Mouse (Mus musculus): ENCODE results near the gene Olfr802. TPM values are rescaled to one million over a fixed set of nuclear protein-coding genes. Genes with fewer than 3 reads are reported as not detected.

The Olfr802 gene
- polyA plus RNA-seq (2012; rRNA removed) (not detected in 2 replicates), polyA plus RNA-seq (2014; fragmentation: Nextera tagmentation; extraction: Ambion mirVana) (not detected in 2 replicates)

- H3K9ac ChIP-seq (replicated peaks): no peak within 1 kb of the TSS
- no peak for DNase-seq (ENCODE audit: low read depth in 3 of 3, low spot score in 3 of 3)
- no peak for ATAC-seq (ENCODE audit: insufficient read depth)
- H3K27me3 ChIP-seq (ENCODE audit: control insufficient read depth, insufficient read depth, low read length): no peaks in the 10 kb centered on the region
- no peaks in the 10 kb centered on the region for H3K36me3 ChIP-seq (replicated peaks; ENCODE audit: control insufficient read depth, insufficient read depth, low read depth)
- no peaks in the 10 kb centered on the region for H3K9me3 ChIP-seq (ENCODE audit: control insufficient read depth, low read length)
- H3K4me1 ChIP-seq (replicated peaks; ENCODE audit: control insufficient read depth in 2 of 2, insufficient read depth in 2 of 2, low read length in 1 of 2): no peaks in the 10 kb centered on the region
- no peak within 1 kb of the TSS for H3K4me3 ChIP-seq (ENCODE audit: insufficient read depth in 1 of 2, low read depth in 2 of 2, low read length in 2 of 2)
- H3K4me2 ChIP-seq (ENCODE audit: low read depth): no peak within 1 kb of the TSS
- WGBS (ENCODE audit: insufficient replicate concordance): 47% methylated on average over 1 of the region's 1 CpGs
- no peak within 1 kb of the TSS for H3K27ac ChIP-seq
- TF ChIP-seq CTCF (IDR thresholded peaks at IDR 0.05; ENCODE audit: low read depth): no peak
- TF ChIP-seq EP300 (IDR thresholded peaks at IDR 0.05; ENCODE audit: low read depth): no peak
Observed at GRCm38 (mm10) chr10:129688069-129688468, at the start of gene Olfr802. TSS of gene Olfr802 (minus strand) at chr10:129688169.

GRCm38 (mm10) chr10:129729275-129729674 lies 41.3 kb upstream of the Olfr802 start, which contains the start of gene Olfr805:
TSS of gene Olfr805 (minus strand) at chr10:129729375.
- no peak within 1 kb of the TSS for H3K4me3 ChIP-seq (ENCODE audit: insufficient read depth in 1 of 2, low read depth in 2 of 2, low read length in 2 of 2)

GRCm38 (mm10) chr10:129702910-129703309 lies 14.9 kb upstream of the Olfr802 start, which contains the start of gene Olfr804:
TSS of gene Olfr804 (plus strand) at chr10:129703210.
- Histone ChIP-seq H3K27ac (no peak within 1 kb of the TSS), H3K36me3 (replicated peaks; ENCODE audit: control insufficient read depth, insufficient read depth, low read depth) (no peaks in the 10 kb centered on the region), H3K4me2 (ENCODE audit: low read depth) (no peak within 1 kb of the TSS), H3K9me3 (ENCODE audit: control insufficient read depth, low read length) (no peaks in the 10 kb centered on the region), H3K4me1 (replicated peaks; ENCODE audit: control insufficient read depth in 2 of 2, insufficient read depth in 2 of 2, low read length in 1 of 2) (no peaks in the 10 kb centered on the region), H3K27me3 (ENCODE audit: control insufficient read depth, insufficient read depth, low read length) (no peaks in the 10 kb centered on the region), H3K4me3 (ENCODE audit: insufficient read depth in 1 of 2, low read depth in 2 of 2, low read length in 2 of 2) (no peak within 1 kb of the TSS), H3K9ac (replicated peaks) (no peak within 1 kb of the TSS)
- no peak for DNase-seq (ENCODE audit: low read depth in 3 of 3, low spot score in 3 of 3)
- ATAC-seq (ENCODE audit: insufficient read depth): no peak
- TF ChIP-seq CTCF (IDR thresholded peaks at IDR 0.05; ENCODE audit: low read depth): no peak

More at GRCm38 (mm10) chr10:129729275-129729674, 41.3 kb upstream of the Olfr802 start, which contains the start of gene Olfr805:
- no peak within 1 kb of the TSS for H3K27ac ChIP-seq
- WGBS (ENCODE audit: insufficient replicate concordance): 82% methylated on average over 2 of the region's 2 CpGs
- no peak for ATAC-seq (ENCODE audit: insufficient read depth)
- H3K4me1 ChIP-seq (replicated peaks; ENCODE audit: control insufficient read depth in 2 of 2, insufficient read depth in 2 of 2, low read length in 1 of 2): no peaks in the 10 kb centered on the region
- H3K36me3 ChIP-seq (replicated peaks; ENCODE audit: control insufficient read depth, insufficient read depth, low read depth): no peaks in the 10 kb centered on the region
- no peak within 1 kb of the TSS for H3K9ac ChIP-seq (replicated peaks)
- H3K4me2 ChIP-seq (ENCODE audit: low read depth): no peak within 1 kb of the TSS
- H3K27me3 ChIP-seq (ENCODE audit: control insufficient read depth, insufficient read depth, low read length): no peaks in the 10 kb centered on the region
- H3K9me3 ChIP-seq (ENCODE audit: control insufficient read depth, low read length): no peaks in the 10 kb centered on the region
- TF ChIP-seq CTCF (IDR thresholded peaks at IDR 0.05; ENCODE audit: low read depth) (no peak), EP300 (IDR thresholded peaks at IDR 0.05; ENCODE audit: low read depth) (no peak)
- no peak for DNase-seq (ENCODE audit: low read depth in 3 of 3, low spot score in 3 of 3)

- WGBS (ENCODE audit: insufficient replicate concordance): 44% methylated on average over 2 of the region's 2 CpGs
- no peak for DNase-seq (ENCODE audit: low read depth in 3 of 3, low spot score in 3 of 3)
- Histone ChIP-seq H3K36me3 (replicated peaks; ENCODE audit: control insufficient read depth, insufficient read depth, low read depth) (no peaks in the 10 kb centered on the region), H3K27me3 (ENCODE audit: control insufficient read depth, insufficient read depth, low read length) (no peaks in the 10 kb centered on the region), H3K4me1 (replicated peaks; ENCODE audit: control insufficient read depth in 2 of 2, insufficient read depth in 2 of 2, low read length in 1 of 2) (no peaks in the 10 kb centered on the region), H3K9ac (replicated peaks) (no peak within 1 kb of the TSS), H3K9me3 (ENCODE audit: control insufficient read depth, low read length) (no peaks in the 10 kb centered on the region), H3K27ac (no peak within 1 kb of the TSS), H3K4me2 (ENCODE audit: low read depth) (no peak within 1 kb of the TSS), H3K4me3 (ENCODE audit: insufficient read depth in 1 of 2, low read depth in 2 of 2, low read length in 2 of 2) (no peak within 1 kb of the TSS)
- no peak for ATAC-seq (ENCODE audit: insufficient read depth)
- no peak for TF ChIP-seq CTCF (IDR thresholded peaks at IDR 0.05; ENCODE audit: low read depth)
- no peak for TF ChIP-seq EP300 (IDR thresholded peaks at IDR 0.05; ENCODE audit: low read depth)
Observed at GRCm38 (mm10) chr10:129694186-129694585, 6.2 kb upstream of the Olfr802 start, which contains the start of gene Olfr803. TSS of gene Olfr803 (minus strand) at chr10:129694286.

- H3K27ac ChIP-seq: no peak within 1 kb of the TSS
- H3K4me3 ChIP-seq (ENCODE audit: insufficient read depth in 1 of 2, low read depth in 2 of 2, low read length in 2 of 2): no peak within 1 kb of the TSS
- H3K4me2 ChIP-seq (ENCODE audit: low read depth): no peak within 1 kb of the TSS
- 55% methylated on average over 1 of the region's 1 CpGs for WGBS (ENCODE audit: insufficient replicate concordance)
- H3K36me3 ChIP-seq (replicated peaks; ENCODE audit: control insufficient read depth, insufficient read depth, low read depth): no peaks in the 10 kb centered on the region
- DNase-seq (ENCODE audit: low read depth in 3 of 3, low spot score in 3 of 3): no peak
- no peak for ATAC-seq (ENCODE audit: insufficient read depth)
- H3K9me3 ChIP-seq (ENCODE audit: control insufficient read depth, low read length): no peaks in the 10 kb centered on the region
- TF ChIP-seq EP300 (IDR thresholded peaks at IDR 0.05; ENCODE audit: low read depth) (no peak), CTCF (IDR thresholded peaks at IDR 0.05; ENCODE audit: low read depth) (no peak)
- H3K9ac ChIP-seq (replicated peaks): no peak within 1 kb of the TSS
- H3K4me1 ChIP-seq (replicated peaks; ENCODE audit: control insufficient read depth in 2 of 2, insufficient read depth in 2 of 2, low read length in 1 of 2): no peaks in the 10 kb centered on the region
- no peaks in the 10 kb centered on the region for H3K27me3 ChIP-seq (ENCODE audit: control insufficient read depth, insufficient read depth, low read length)
Observed at GRCm38 (mm10) chr10:129673765-129674164, 14.2 kb downstream of the Olfr802 start, which contains the start of gene Olfr801. TSS of gene Olfr801 (minus strand) at chr10:129673865.

All from liver, embryonic 14.5 days (tissue).